In genomic region chr5:19160256-19160655, GRCm38 (mm10) we compare ENCODE assay signal across 14 mouse cellular contexts.
"Had no signal": no experiment of that assay in that cellular context is flagged by ENCODE, and none has a peak within 500 bp of the region (broad histone marks: within the 10 kb centered on the region; RNA-seq: fewer than 3 reads in every experiment).

No protein-coding gene starts in this region.

- DNase-seq: cerebellum, postnatal 10 days; cerebellum, postnatal 14 days; cerebellum, postnatal 25 days; cerebellum, postnatal 36 days; embryo, embryonic 11 days; forebrain, postnatal 0 days; gastrocnemius, adult 2 months; gastrocnemius, postnatal 10 days; gastrocnemius, postnatal 14 days; gastrocnemius, postnatal 25 days; gastrocnemius, postnatal 36 days; heart, adult 11 months; heart, adult 18-20 months; heart, adult 2 months had no signal
